Mouse (Mus musculus) CH12.LX (cell line): ENCODE results near the gene Aspm. TPM values are rescaled to one million over a fixed set of nuclear protein-coding genes. Genes with fewer than 3 reads are reported as not detected.

Source experiments
- DNase-seq: peaks from one replicate; pipeline ENCODE4 v3.0.0-alpha.2; 2013; ENCODE audit errors: extremely low read depth
- H3K27ac ChIP-seq: 2 replicates; pipeline ENCODE4 v1.5.1; 2012; ENCODE audit warnings: low read depth, mild to moderate bottlenecking, control low read depth, moderate library complexity; ENCODE audit not compliant: insufficient read depth
- H3K27me3 ChIP-seq: replicated peaks from 2 replicates; pipeline ENCODE3; 2012; ENCODE audit warnings: inconsistent platforms
- H3K36me3 ChIP-seq, 2 experiments: replicated peaks in 1 of 2; 2 replicates each; pipeline versions ENCODE3 to v1.6.1; 2012; ENCODE audit warnings: inconsistent platforms in 1 of 2, low read length in 1 of 2, mild to moderate bottlenecking in 1 of 2, mixed read lengths in 1 of 2, moderate library complexity in 1 of 2; ENCODE audit not compliant: control insufficient read depth in 1 of 2, insufficient read depth in 1 of 2
- H3K4me1 ChIP-seq, 2 experiments: 2 replicates each; pipeline ENCODE4 v1.6.1; 2012; ENCODE audit warnings: inconsistent platforms in 1 of 2, moderate library complexity in 1 of 2; ENCODE audit not compliant: insufficient read depth in 2 of 2, control insufficient read depth in 1 of 2
- H3K4me2 ChIP-seq: 2 replicates; pipeline ENCODE4 v1.6.1; 2012; ENCODE audit warnings: low read depth, mild to moderate bottlenecking, control low read depth; ENCODE audit not compliant: poor library complexity, insufficient read depth, severe bottlenecking
- H3K4me3 ChIP-seq, 3 experiments: fragments of 150-350 bp in 1 of 3; sonication (generic) in 1 of 3; replicated peaks in 1 of 3; 2 replicates each; pipeline versions ENCODE3 to v1.5.1; 2011 to 2012; ENCODE audit warnings: low read depth in 2 of 3, low read length in 2 of 3, mild to moderate bottlenecking in 2 of 3, moderate library complexity in 2 of 3, control low read depth in 1 of 3, improper control_type of control experiment in 1 of 3, inconsistent platforms in 1 of 3, mixed read lengths in 1 of 3; ENCODE audit not compliant: poor library complexity in 1 of 3
- H3K79me2 ChIP-seq: replicated peaks from 2 replicates; pipeline ENCODE4 v1.6.1; 2012; ENCODE audit warnings: mild to moderate bottlenecking, moderate library complexity; ENCODE audit not compliant: control insufficient read depth, poor library complexity, insufficient read depth, severe bottlenecking; ENCODE audit errors: extremely low read depth
- H3K9ac ChIP-seq: 2 replicates; pipeline ENCODE4 v1.6.1; 2012; ENCODE audit warnings: low read depth, mild to moderate bottlenecking, control low read depth, moderate library complexity; ENCODE audit not compliant: insufficient read depth
- H3K9me3 ChIP-seq: replicated peaks from 2 replicates; pipeline ENCODE3; 2012; ENCODE audit warnings: low read length, inconsistent platforms, mixed read lengths
- CHD1 ChIP-seq: IDR thresholded peaks from 2 replicates; pipeline ENCODE4 v1.6.1; 2012; ENCODE audit warnings: low read depth, low read length, improper control_type of control experiment, inconsistent platforms
- CHD2 ChIP-seq: IDR thresholded peaks from 2 replicates; pipeline ENCODE4 v1.6.1; 2011; ENCODE audit warnings: low read length, improper control_type of control experiment
- CTCF ChIP-seq, 2 experiments: IDR thresholded peaks in 1 of 2; conservative IDR thresholded peaks in 1 of 2; 2 replicates each; pipeline ENCODE4 v1.5.1; 2011 to 2012; ENCODE audit warnings: low read depth in 2 of 2, low read length in 2 of 2, improper control_type of control experiment in 1 of 2, inconsistent platforms in 1 of 2, mild to moderate bottlenecking in 1 of 2, moderate library complexity in 1 of 2
- E2F4 ChIP-seq: IDR thresholded peaks from 2 replicates; pipeline ENCODE4 v1.6.1; 2011; ENCODE audit warnings: low read depth, low read length, improper control_type of control experiment; ENCODE audit not compliant: insufficient replicate concordance
- HCFC1 ChIP-seq: IDR thresholded peaks from 2 replicates; pipeline ENCODE4 v1.6.1; 2012; ENCODE audit warnings: low read depth, mild to moderate bottlenecking, inconsistent platforms, low read length, improper control_type of control experiment
- IRF4 ChIP-seq: IDR thresholded peaks from 2 replicates; pipeline ENCODE4 v1.6.1; 2014; ENCODE audit warnings: low read depth, mild to moderate bottlenecking, inconsistent platforms, low read length, improper control_type of control experiment
- JUND ChIP-seq: conservative IDR thresholded peaks from 2 replicates; pipeline ENCODE4 v1.6.1; 2011; ENCODE audit warnings: low read depth, low read length, improper control_type of control experiment
- KAT2A ChIP-seq: IDR thresholded peaks from 2 replicates; pipeline ENCODE4 v1.6.1; 2012; ENCODE audit warnings: low read length, improper control_type of control experiment, inconsistent platforms; ENCODE audit not compliant: insufficient replicate concordance
- MAFK ChIP-seq: IDR thresholded peaks from 2 replicates; pipeline ENCODE4 v1.6.1; 2011; ENCODE audit warnings: low read length, improper control_type of control experiment; ENCODE audit not compliant: insufficient replicate concordance
- MAX ChIP-seq: IDR thresholded peaks from 2 replicates; pipeline ENCODE4 v1.6.1; 2011; ENCODE audit warnings: low read length, improper control_type of control experiment
- NELFE ChIP-seq: IDR thresholded peaks from 2 replicates; pipeline ENCODE4 v1.6.1; 2011; ENCODE audit warnings: low read depth, low read length, improper control_type of control experiment
- POLR2A ChIP-seq: IDR thresholded peaks from 2 replicates; pipeline ENCODE4 v1.6.1; 2011; ENCODE audit warnings: low read depth, mild to moderate bottlenecking, improper control_type of control experiment, low read length
- POLR2AphosphoS2 ChIP-seq: IDR thresholded peaks from 2 replicates; pipeline ENCODE4 v1.6.1; 2011; ENCODE audit warnings: low read depth, low read length, improper control_type of control experiment
- RAD21 ChIP-seq: IDR thresholded peaks from 2 replicates; pipeline ENCODE4 v1.6.1; 2011; ENCODE audit warnings: low read depth, mild to moderate bottlenecking, low read length, improper control_type of control experiment, moderate library complexity
- RCOR1 ChIP-seq: conservative IDR thresholded peaks from 2 replicates; pipeline ENCODE4 v1.6.1; 2012; ENCODE audit warnings: low read depth, mild to moderate bottlenecking, inconsistent platforms, low read length, improper control_type of control experiment
- SMC3 ChIP-seq: IDR thresholded peaks from 2 replicates; pipeline ENCODE4 v1.6.1; 2011; ENCODE audit warnings: low read depth, low read length, improper control_type of control experiment
- TCF12 ChIP-seq: IDR thresholded peaks from 2 replicates; pipeline ENCODE4 v1.6.1; 2014; ENCODE audit warnings: low read depth, mild to moderate bottlenecking, inconsistent platforms, low read length, improper control_type of control experiment
- USF1 ChIP-seq: IDR thresholded peaks from 2 replicates; pipeline ENCODE4 v1.6.1; 2014; ENCODE audit warnings: low read depth, mild to moderate bottlenecking, inconsistent platforms, low read length, improper control_type of control experiment
- ZC3H11A ChIP-seq: IDR thresholded peaks from 2 replicates; pipeline ENCODE4 v1.6.1; 2012; ENCODE audit warnings: low read depth, mild to moderate bottlenecking, inconsistent platforms, low read length, improper control_type of control experiment
- ZMIZ1 ChIP-seq: IDR thresholded peaks from 2 replicates; pipeline ENCODE4 v1.6.1; 2012; ENCODE audit warnings: low read depth, mild to moderate bottlenecking, inconsistent platforms, low read length, improper control_type of control experiment
- dilution Hi-C: fragments of 300-500 bp; cut with MboI; formaldehyde crosslinking; loops from 2 replicates; pipeline ENCODE4 v1.14.3; 2020; ENCODE audit warnings: low sequenced_read_pairs; ENCODE audit not compliant: extremely low pct_unique_long_range_greater_than_20kb, extremely low pct_ligation_motif_present
- in situ Hi-C: fragments of 300-500 bp; cut with MboI; formaldehyde crosslinking; loops from 3 replicates; pipeline ENCODE4 v1.14.3; 2019; ENCODE audit warnings: low sequenced_read_pairs, low pct_ligation_motif_present, low pct_unique_long_range_greater_than_20kb, mixed read lengths
- polyA plus RNA-seq: library from polyadenylated mRNA; unstranded; fragments of >175 nt; gene quantifications from 2 replicates; pipeline ENCODE4 v1.2.1, GENCODE M21; 2012; ENCODE audit warnings: low read depth; ENCODE audit not compliant: insufficient read length
- total RNA-seq, 2 experiments: library from RNA; depleted of rRNA; stranded (reverse); fragments of 300-350 nt in 1 of 2; fragments of >200 nt in 1 of 2; gene quantifications; 2 replicates each; pipeline ENCODE4 v1.2.3; 2012 to 2014

The Aspm gene
- total and polyA plus RNA-seq, 3 experiments, result 19.5 to 20.6 (median 19.6) TPM

DNA sequence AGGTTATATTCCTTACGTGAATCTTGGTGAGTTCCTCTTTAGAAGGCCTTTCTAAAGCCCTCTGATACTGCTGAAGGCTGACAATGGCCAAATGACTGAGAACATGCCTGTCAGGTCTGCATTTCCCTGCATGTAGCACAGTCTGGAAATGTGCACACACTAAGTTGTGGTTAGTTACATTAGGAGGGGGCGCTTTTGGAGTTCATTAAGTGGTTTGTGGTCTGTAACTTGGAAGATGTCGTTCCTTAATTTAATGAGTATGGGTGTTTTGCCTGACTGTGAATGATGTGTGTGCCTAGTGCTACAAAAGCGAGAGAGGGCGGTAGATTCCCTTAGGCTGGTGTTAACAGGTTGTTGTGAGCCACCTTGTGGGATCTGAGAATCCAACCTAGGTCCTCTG lies 6.2 kb downstream of the Aspm start:
- peaks cover 4 to 33% of the 10 kb centered on the region in 2 experiments; a peak in 3 of 4 replicates for H3K4me1 ChIP-seq
- no peaks in the 10 kb centered on the region for H3K27me3 ChIP-seq
- H3K9me3 ChIP-seq, result no peaks in the 10 kb centered on the region
- DNase-seq, result no peak
- H3K27ac ChIP-seq, result no peak overlapping the region
- peak overlapping the region; percentile 13; the same call in 1 of the 2 replicates for H3K4me2 ChIP-seq
- H3K4me3 ChIP-seq, result no peak overlapping the region
- TF ChIP-seq USF1 (no peak), TCF12 (no peak), NELFE (no peak), POLR2A (no peak), CHD2 (no peak), RAD21 (no peak), CHD1 (no peak), MAFK (no peak)
- TF ChIP-seq, all 38 proteins: peak for 0
- Histone ChIP-seq H3K79me2 (peaks cover 9% of the 10 kb centered on the region), H3K9ac (no peak overlapping the region), H3K36me3 (peaks cover 32 to 76% of the 10 kb centered on the region in 2 experiments)
- dilution Hi-C loops (no loop called here), in situ Hi-C loops (no loop called here)

DNA sequence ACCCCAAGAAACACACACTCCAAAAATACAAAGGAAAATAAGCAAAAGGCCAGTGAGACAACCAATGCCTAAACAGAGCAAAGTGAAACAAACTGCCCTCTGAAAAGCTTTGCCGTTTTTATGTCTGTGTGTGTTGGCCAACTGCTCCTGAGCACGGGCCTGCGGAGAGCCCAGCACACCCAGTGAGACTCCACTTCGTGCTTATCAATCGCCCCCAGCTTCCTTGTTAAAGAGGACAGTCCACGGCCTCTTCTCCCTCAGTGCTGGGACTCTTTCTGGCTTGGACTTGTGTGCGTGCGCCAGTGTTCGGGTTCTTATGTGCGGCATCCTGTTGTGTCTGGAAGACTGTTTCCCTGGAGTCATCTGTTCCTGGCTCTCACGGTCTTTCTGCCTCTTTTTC lies 11.4 kb downstream of the Aspm start:
- Histone ChIP-seq H3K79me2 (no peaks in the 10 kb centered on the region), H3K4me1 (peaks cover under 1 to 1% of the 10 kb centered on the region in 2 experiments; a peak in 2 of 4 replicates), H3K9me3 (no peaks in the 10 kb centered on the region), H3K9ac (no peak overlapping the region), H3K4me2 (no peak overlapping the region), H3K36me3 (peaks cover 50 to 82% of the 10 kb centered on the region in 2 experiments), H3K27me3 (no peaks in the 10 kb centered on the region), H3K4me3 (no peak overlapping the region), H3K27ac (no peak overlapping the region)
- TF ChIP-seq MAFK, result no peak
- TF ChIP-seq CHD1, result no peak
- no peak for TF ChIP-seq CTCF (conservative IDR thresholded peaks at IDR 0.05 in 1 of 2, IDR thresholded peaks at IDR 0.05 in 1 of 2; ENCODE audit: low read depth in 2 of 2, low read length in 2 of 2)
- no peak for TF ChIP-seq MAX
- TF ChIP-seq KAT2A, result no peak
- no peak for TF ChIP-seq E2F4
- no peak for TF ChIP-seq SMC3
- no peak for TF ChIP-seq POLR2A
- no peak for TF ChIP-seq RCOR1
- no peak for TF ChIP-seq USF1
- TF ChIP-seq IRF4, result no peak
- TF ChIP-seq RAD21, result no peak
- TF ChIP-seq ZC3H11A, result no peak
- no peak for TF ChIP-seq POLR2AphosphoS2
- no peak for TF ChIP-seq TCF12
- TF ChIP-seq JUND, result no peak
- TF ChIP-seq ZMIZ1, result no peak
- TF ChIP-seq HCFC1, result no peak
- DNase-seq, result no peak
- dilution Hi-C loops, result no loop called here
- in situ Hi-C loops, result no loop called here
